Mouse (Mus musculus): ENCODE results near the gene Jazf1.

Jazf1 gene

GRCm38 (mm10) chr6:52912143-52912918, 156.1 kb downstream of the Jazf1 start:
- DNase-seq (ENCODE audit: low spot score in 2 of 2): no peak

- DNase-seq (ENCODE audit: low spot score in 2 of 2): no peak
These were observed 161.6 kb downstream of the Jazf1 start for GRCm38 (mm10) chr6:52906801-52907200.

DNA sequence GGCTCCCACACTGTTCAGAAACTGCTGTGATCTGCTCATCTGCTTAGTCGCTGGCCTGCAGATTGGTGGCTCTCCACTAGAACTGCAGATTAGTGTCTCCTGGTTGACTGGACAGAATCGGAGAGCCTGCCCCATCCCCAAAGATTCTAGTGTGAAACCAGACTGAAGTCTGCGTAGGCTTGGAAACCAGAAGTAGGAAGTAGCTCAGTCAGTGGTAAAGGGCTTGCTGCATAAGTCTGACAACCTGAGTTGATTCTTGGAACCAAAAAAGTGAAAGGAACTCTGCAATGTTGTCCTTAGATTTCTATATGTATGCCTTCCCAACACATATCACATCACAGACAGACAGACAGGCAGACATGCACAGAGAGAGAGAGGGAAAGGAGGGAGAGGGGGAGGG, 163.3 kb downstream of the Jazf1 start:
- no peak for DNase-seq (ENCODE audit: low spot score in 2 of 2)

DNA sequence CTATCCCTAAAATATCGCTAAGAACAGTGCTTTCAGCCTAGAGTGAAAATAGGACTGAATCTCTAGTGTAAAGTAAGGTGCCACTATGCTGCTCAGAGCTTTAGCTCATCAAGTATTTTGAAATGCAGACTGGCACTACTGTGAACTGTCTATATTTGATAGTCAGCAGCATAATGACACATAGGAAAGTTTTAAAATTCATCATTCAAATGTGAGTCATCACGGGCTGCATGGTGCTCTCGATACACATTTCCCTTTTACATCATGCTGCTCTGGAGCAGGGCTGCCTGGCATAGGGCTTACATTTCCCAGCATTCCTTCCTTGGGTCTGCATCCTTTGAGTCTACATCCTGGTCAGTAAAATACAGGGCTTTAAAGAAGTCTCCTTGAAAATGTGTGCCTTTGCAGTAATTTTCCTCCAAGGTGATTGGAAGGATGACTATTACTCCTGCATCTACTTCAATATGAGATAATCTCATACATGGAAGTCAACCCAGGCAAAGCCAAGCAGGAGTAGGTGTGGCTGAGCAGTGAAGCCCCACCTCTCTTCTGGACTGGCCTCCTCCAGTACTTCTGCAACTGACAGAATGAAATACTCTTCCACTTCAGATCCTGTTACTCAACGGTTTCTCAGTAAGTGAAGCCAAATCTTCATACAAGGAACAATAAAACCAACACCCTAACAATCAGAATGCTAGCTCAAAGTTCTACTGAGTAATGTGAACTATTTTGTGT, 165.0 kb downstream of the Jazf1 start:
- no peak for DNase-seq (ENCODE audit: low spot score in 2 of 2)

GRCm38 (mm10) chr6:52899574-52900245, 168.7 kb downstream of the Jazf1 start:
- no peak for DNase-seq (ENCODE audit: low spot score in 2 of 2)

GRCm38 (mm10) chr6:52895075-52895474, 173.4 kb downstream of the Jazf1 start:
- no peak for DNase-seq (ENCODE audit: low spot score in 2 of 2)

GRCm38 (mm10) chr6:52894501-52894823, 174.0 kb downstream of the Jazf1 start:
- DNase-seq (ENCODE audit: low spot score in 2 of 2): no peak

- no peak for DNase-seq (ENCODE audit: low spot score in 2 of 2)
These were observed 174.5 kb downstream of the Jazf1 start for GRCm38 (mm10) chr6:52893811-52894500.

GRCm38 (mm10) chr6:52892978-52893377, 175.5 kb downstream of the Jazf1 start:
- DNase-seq (ENCODE audit: low spot score in 2 of 2): no peak

DNA sequence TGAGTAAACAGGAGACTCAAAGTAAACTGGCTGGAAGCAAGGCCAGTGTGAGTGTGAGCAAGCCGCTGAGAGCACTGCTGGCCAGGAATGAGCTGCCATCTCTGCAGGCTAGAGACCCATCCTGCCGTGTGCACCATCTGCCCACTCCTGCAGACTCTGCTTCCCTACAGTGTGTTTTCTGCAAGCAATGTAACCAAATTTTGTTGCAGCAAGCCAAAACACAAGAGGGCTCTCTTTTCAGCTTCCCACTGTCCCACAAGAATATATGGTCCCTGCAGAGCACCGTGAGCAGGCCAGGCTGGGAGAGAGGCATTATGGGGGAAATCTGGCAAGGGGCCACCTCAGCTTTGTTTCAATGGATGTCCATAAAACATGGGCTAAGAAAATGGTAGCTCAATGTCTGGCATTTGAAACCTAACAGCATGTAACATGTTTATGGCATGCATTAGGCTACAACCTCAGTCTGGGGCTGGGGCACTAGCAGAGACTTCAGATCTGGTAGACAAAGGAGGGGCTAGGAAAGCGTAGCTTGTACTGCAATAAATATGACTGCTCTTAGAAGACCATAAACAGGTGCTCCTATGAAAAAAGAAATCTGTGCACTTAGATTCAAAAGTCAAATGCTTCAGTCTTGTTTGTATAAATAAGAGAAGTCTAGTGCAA, 180.8 kb downstream of the Jazf1 start:
- DNase-seq (ENCODE audit: low spot score in 2 of 2): no peak

DNA sequence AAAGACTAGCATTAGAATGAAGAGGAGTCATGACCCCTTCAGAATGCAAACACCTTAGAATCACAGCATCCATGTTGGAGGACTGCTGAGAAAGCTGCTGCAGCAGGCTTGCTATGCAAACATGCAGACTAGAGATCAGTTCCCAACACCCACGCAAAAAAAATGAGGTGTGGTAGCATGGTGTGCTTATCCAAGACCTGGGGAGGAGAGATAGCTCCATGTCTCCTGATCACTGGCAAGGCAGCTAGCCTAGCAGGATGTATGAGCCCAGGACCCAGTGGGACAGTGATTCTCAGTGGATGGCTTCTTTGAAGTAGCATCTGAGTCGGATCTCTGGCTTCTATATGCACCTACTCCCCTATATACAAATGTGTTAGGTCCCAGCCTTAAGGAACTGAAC, 184.7 kb downstream of the Jazf1 start:
- no peak for DNase-seq (ENCODE audit: low spot score in 2 of 2)

- no peak for DNase-seq (ENCODE audit: low spot score in 2 of 2)
These were observed 191.3 kb downstream of the Jazf1 start for GRCm38 (mm10) chr6:52877176-52877575.

DNA sequence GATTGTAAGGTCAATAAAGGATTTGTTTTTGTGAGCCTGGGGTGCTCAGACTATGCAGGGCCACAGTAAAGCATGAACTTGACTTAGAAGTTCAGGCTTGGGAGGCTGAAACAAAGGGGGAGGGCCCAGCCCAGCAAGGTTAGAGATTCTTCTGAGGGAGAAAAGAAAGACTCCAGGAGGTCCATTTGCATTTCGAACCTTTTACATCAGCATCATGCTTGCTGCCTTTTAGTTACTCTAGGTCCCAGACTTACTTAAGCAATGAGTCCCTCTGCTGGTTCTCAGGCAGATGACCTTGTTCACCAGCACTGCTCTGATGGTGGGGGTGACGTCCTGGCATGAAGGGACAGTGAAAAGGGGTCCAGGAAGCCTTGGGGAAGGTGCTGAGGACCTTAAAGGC, 197.1 kb downstream of the Jazf1 start:
- no peak for DNase-seq (ENCODE audit: low spot score in 2 of 2)

GRCm38 (mm10) chr6:52869252-52869651, 199.2 kb downstream of the Jazf1 start:
- DNase-seq (ENCODE audit: low spot score in 2 of 2): no peak

- no peak for DNase-seq (ENCODE audit: low spot score in 2 of 2)
These were observed 200.1 kb downstream of the Jazf1 start for GRCm38 (mm10) chr6:52868352-52868751.

GRCm38 (mm10) chr6:52861928-52862327, 206.5 kb downstream of the Jazf1 start:
- peak in 1 of 2 experiments; percentile 39 for DNase-seq (ENCODE audit: low spot score in 2 of 2)

GRCm38 (mm10) chr6:52861186-52861820, 207.1 kb downstream of the Jazf1 start:
- DNase-seq (ENCODE audit: low spot score in 2 of 2): no peak

DNA sequence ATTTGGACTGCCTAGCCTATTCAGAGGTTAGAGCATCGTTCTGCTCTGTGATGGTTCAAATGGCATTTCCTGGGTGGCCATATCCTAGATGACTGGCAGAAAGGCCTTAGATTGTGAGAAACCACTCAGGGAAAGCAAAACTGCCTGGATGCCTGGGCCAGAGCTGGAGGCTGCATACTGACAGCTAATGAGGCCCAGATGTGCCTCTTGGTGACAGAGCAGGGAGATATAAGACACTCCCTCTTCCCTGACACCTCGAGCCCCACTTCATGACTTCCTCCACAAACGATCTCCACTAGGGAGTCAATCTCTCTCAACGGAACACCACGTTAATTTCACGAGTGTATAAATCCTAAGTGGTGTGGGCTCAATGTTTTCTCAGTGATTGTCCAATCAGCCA, 207.7 kb downstream of the Jazf1 start:
- no peak for DNase-seq (ENCODE audit: low spot score in 2 of 2)

DNA sequence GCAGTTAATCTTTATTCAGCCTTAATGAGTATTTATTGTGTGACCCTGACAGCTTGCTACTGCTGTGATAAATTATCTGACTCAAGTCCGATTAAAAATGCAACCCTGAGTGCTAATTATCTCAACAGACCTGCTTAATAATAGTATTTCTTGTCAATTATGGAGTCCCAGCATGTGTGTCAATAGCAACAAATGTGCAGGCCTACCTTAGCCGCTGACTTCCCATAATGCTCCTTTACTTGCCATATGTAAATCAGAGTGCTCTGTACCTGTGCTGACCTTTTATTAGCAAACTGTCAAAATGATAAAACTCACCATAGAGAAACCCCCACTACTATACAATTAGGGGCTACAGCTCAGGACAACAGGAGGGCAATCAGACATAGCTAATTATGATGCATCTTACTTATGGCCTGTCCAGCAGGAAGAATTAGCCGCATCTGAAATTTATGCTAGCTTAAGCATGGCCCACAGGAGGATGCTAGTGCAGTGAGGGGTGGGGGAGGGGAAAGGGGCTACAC, 209.5 kb downstream of the Jazf1 start:
- DNase-seq (ENCODE audit: low spot score in 2 of 2): no peak

DNA sequence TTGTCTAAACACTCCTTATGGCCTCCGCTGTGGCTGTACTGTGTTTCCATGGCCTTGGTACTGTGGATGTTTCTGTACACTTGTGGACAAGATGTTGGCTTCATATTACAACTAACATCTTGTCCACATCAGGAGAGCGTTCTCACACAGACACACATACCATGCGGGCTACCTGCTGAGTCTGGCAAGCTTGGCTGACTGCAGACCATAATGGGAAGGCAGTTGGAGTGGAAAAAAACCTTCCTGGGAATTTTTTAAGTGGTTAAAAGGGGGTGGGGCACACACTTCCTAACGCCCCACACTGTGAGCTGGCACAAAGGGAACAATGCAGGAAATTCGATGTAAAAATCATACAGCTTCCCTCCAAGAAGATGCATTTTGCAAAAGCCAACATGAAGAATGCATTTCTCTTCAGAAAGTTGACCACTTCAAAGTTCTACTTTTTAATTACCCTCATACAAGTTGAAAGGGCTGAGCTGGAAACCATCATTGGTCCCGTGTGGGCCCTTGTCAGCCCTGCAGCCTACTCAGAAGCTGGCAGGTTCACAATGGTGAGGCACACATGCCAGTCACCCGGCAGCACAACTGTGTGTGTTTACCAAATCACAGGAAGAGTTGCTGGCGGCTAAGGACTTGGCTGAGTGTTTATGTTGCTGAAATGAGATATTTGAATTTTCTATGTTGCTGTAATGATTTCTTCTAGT, 215.9 kb downstream of the Jazf1 start:
- DNase-seq (ENCODE audit: low spot score in 2 of 2): no peak
